Mouse (Mus musculus) liver, embryonic 15.5 days (tissue): Measurements from ENCODE around the gene Pcgf6. TPM values are rescaled to one million over a fixed set of nuclear protein-coding genes. Genes with fewer than 3 reads are reported as not detected.

Experiments
- ATAC-seq: fragments of 200-750 bp; cut with Nextera tagmentation; 2 replicates; pipeline ENCODE4 v1.8.0; 2017; ENCODE audit warnings: moderate number of reproducible peaks, mild to moderate bottlenecking, moderate library complexity; ENCODE audit not compliant: insufficient read depth
- H3K27ac ChIP-seq: fragments of 300-500 bp; sonication (generic); replicated peaks from 2 replicates; pipeline ENCODE4 v1.5.1; 2015; ENCODE audit warnings: mild to moderate bottlenecking, inconsistent platforms
- H3K27me3 ChIP-seq: fragments of 300-500 bp; sonication (generic); 2 replicates; pipeline ENCODE4 v1.6.1; 2015; ENCODE audit warnings: mild to moderate bottlenecking, inconsistent platforms
- H3K36me3 ChIP-seq: fragments of 300-500 bp; sonication (generic); replicated peaks from 2 replicates; pipeline ENCODE4 v1.6.1; 2015; ENCODE audit warnings: moderate library complexity, mild to moderate bottlenecking, inconsistent platforms
- H3K4me1 ChIP-seq: fragments of 300-500 bp; sonication (generic); replicated peaks from 2 replicates; pipeline ENCODE4 v1.6.1; 2015; ENCODE audit warnings: inconsistent platforms
- H3K4me2 ChIP-seq: fragments of 300-500 bp; sonication (generic); 2 replicates; pipeline ENCODE4 v1.6.1; 2015; ENCODE audit warnings: moderate library complexity, mild to moderate bottlenecking, inconsistent platforms
- H3K4me3 ChIP-seq: fragments of 300-500 bp; sonication (generic); replicated peaks from 2 replicates; pipeline ENCODE4 v1.5.1; 2015; ENCODE audit warnings: mild to moderate bottlenecking, inconsistent platforms
- H3K9ac ChIP-seq: fragments of 300-500 bp; sonication (generic); 2 replicates; pipeline ENCODE4 v1.6.1; 2015; ENCODE audit warnings: moderate library complexity, mild to moderate bottlenecking, inconsistent platforms
- H3K9me3 ChIP-seq: fragments of 300-500 bp; sonication (generic); replicated peaks from 2 replicates; pipeline ENCODE4 v1.6.1; 2016; ENCODE audit warnings: inconsistent platforms
- WGBS: fragments of 180-500 bp; shearing (Covaris S2); methylation state at CpG from one replicate; pipeline ENCODE4 v1.1.7; 2015; ENCODE audit warnings: mixed read lengths; ENCODE audit not compliant: insufficient replicate concordance; 5-methylcytosine and 5-hydroxymethylcytosine counted together
- polyA plus RNA-seq: library from polyadenylated mRNA; unstranded; fragments of >200 nt; fragmentation: Nextera tagmentation; extraction: Ambion mirVana; gene quantifications from 2 replicates; pipeline ENCODE4 v1.2.1, GENCODE M21; 2015

The Pcgf6 gene
- 6.5 and 7.3 TPM in 2 replicates for polyA plus RNA-seq

DNA sequence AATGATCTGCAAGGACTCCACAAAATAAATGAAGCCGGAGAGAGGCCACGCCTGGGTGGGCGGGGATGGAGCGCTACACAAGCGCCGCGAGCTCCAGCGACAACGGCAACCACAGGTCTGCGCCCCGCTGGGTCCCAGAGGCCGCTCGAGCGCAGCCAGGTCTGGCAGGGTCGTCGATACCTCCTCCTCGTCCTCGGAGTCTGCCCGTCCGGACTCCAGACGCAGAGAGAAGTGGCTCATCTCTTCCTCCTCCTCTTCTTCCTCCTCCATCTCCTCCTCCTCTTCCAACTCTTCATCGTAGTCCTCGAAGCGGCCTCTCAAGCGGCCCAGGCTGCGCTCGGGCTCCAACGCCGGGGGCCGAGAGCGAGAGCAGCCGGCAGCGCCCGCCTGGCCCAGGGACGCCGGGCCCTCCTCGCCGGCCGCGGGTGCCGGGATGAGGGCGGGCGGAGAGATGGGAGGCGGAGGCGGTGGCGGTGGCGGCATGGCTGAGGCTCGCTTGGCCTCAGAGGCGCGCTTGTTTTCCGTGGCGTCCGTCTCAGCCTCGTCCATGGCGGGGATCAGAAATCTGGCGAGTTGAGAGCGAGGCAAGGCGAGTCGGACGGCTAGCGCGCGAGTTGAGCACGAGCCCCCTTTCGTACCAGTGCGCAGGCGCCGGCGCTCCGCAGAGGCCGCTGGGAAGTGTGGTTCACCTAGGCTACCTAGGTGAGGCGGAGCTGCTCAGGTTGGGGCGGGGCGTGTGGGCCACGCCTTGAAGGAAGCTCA is at the start of gene Pcgf6:
TSS of gene Pcgf6 (minus strand) at position 636 of the 762 bp plus-strand sequence.
- peak within 1 kb of the TSS; percentile 85 for H3K27ac ChIP-seq
- WGBS = under 1% methylated on average over 75 of the region's 75 CpGs
- peak; percentile 82 for ATAC-seq
- peak within 1 kb of the TSS; percentile 98 for H3K4me2 ChIP-seq
- no peaks in the 10 kb centered on the region for H3K9me3 ChIP-seq
- no peaks in the 10 kb centered on the region for H3K27me3 ChIP-seq
- peaks cover 23% of the 10 kb centered on the region for H3K4me1 ChIP-seq
- H3K4me3 ChIP-seq = peak within 1 kb of the TSS; percentile 87
- H3K36me3 ChIP-seq = peaks cover 7% of the 10 kb centered on the region
- H3K9ac ChIP-seq = peak within 1 kb of the TSS; percentile 78

DNA sequence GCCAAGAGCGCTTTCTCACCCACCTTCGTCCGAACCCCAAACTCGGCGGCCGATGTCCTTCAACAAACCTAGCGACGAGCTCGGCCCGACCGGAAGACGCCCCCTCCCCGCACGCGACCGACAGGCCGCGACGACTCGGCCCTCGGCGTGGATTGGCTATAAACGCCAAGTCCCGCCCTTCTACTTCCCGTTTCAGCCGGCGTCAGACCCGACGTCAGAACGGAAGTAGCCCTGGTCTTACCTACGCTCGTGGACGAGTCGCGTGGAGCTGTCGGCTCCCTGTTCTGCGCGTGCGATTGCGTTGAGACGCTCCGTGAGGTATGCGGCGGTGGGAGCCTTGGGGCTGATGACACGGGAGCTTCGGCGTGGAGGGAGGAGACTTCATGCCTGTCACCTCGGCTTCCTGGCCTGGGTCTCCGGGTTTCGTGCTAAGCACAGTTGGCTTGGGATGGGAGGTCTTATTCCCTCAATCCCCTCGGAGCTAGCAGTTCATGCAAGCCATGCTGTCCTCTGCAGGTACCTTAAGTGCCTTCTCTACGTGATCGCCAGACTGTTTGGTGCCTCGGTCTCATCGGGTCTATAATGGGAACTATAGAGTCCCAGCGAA is 39.9 kb upstream of the Pcgf6 start, which contains the start of the genes Usmg5 and Pdcd11:
TSS of gene Usmg5 (minus strand) at position 98 of the 607 bp plus-strand sequence.
TSS of gene Pdcd11 (plus strand) at position 219 of the 607 bp plus-strand sequence.
- WGBS = under 1% methylated on average over 56 of the region's 56 CpGs
- Histone ChIP-seq H3K4me2 (peak within 1 kb of the TSS; percentile 90), H3K9ac (peak within 1 kb of the TSS; percentile 97), H3K36me3 (peaks cover 37% of the 10 kb centered on the region), H3K27me3 (no peaks in the 10 kb centered on the region), H3K9me3 (no peaks in the 10 kb centered on the region), H3K4me1 (peaks cover 34% of the 10 kb centered on the region), H3K27ac (peak within 1 kb of the TSS; percentile 79), H3K4me3 (peak within 1 kb of the TSS; percentile 91)
- peak; percentile 96 for ATAC-seq

DNA sequence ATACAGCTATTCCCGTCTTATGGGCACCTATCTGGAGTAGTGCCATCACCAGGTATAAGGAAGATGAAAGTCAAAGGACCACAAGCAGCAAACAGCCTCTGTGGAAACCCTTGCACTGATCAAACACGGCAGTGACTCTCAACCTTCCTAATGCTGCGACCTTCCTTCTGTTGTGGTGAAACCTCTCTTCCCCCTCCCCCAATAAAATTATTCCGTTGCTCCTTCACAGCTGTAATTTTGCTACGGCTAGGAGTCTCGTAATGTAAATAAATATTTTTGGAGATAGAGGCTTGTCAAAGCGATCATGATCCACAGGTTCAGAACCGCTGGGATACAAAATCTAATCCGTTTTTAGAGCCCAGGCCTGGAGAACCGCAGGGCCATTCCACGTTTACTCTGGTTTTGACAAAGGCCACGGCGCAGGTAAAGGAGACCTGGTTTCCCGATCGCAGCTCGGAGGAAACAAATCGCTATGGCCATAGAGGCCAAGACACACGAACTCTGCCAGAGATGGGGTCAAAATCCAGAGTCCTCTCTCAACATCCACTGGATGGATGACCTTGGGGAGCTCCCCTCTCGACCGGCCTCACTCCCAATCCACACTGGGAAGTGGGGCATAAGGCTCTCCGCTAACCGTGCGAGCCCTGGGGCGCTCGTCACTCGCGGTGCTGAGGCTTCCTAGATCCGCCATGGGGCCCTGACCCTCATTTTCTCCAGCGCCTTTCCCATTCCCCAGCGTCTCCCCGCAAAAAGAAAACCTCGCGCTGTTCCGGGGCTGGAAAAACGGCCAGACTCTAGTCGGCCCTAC is 39.2 kb upstream of the Pcgf6 start:
- peak; percentile 64 for ATAC-seq
- Histone ChIP-seq H3K27ac (peak overlapping the region; percentile 79), H3K27me3 (no peaks in the 10 kb centered on the region), H3K9ac (peak overlapping the region; percentile 97), H3K9me3 (no peaks in the 10 kb centered on the region), H3K36me3 (peaks cover 37% of the 10 kb centered on the region), H3K4me3 (peak overlapping the region; percentile 91), H3K4me1 (peaks cover 34% of the 10 kb centered on the region), H3K4me2 (peak overlapping the region; percentile 90)
- WGBS = under 1% methylated on average over 36 of the region's 36 CpGs

DNA sequence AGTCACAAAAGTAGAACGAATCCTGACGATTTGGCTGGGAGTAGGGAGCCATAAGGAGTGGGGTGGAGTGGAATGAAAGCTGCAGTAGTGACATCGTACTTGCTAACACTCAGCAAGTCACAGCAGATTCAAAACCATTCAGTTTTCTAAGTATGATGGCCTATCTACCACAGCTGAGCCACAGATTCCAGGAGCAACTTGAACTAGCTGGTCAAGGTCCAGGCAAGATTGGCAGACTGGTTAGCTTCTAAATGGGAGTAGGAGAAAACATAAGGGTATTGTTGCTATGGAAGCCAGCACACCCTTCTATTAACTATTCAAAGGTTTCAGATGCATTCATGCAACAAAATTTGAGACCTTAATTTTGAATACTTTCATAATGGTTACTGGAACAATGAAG is 37.5 kb upstream of the Pcgf6 start:
- Histone ChIP-seq H3K27ac (no peak overlapping the region), H3K36me3 (peaks cover 41% of the 10 kb centered on the region)

DNA sequence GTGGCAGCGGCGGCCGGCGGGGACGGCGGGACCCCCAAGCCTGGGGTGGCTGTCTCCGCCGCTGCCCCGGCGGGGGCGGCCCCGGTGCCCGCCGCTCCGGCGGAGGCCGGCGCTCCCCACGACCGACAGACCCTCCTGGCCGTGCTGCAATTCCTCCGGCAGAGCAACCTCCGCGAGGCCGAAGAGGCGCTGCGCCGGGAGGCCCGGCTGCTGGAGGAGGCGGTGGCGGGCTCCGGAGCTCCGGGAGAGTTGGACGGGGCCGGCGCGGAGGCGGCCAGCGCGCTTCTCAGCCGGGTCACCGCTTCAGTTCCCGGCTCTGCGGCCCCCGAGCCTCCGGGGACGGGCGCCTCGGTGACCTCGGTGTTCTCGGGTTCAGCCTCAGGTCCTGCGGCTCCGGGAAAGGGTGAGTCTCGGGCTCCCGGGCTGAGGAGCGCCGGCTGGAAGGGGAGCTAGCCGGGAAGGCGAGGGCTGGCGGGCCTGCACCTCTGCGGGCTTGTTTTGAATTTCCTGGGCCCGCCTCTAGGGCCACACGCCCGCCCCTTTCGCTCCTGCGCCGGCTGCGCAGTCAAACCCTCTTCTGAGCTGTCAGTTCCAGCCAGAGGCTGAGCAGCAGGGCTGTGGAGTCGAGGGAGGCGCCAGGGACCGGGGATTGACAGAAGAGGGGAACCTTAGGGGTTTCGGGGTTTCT is 17.4 kb upstream of the Pcgf6 start:
- H3K4me2 ChIP-seq = peak overlapping the region; percentile 83
- no peaks in the 10 kb centered on the region for H3K27me3 ChIP-seq
- no peaks in the 10 kb centered on the region for H3K9me3 ChIP-seq
- H3K4me1 ChIP-seq = peaks cover 24% of the 10 kb centered on the region
- H3K27ac ChIP-seq = peak overlapping the region; percentile 97
- H3K9ac ChIP-seq = peak overlapping the region; percentile 99
- ATAC-seq = peak; percentile 93
- H3K36me3 ChIP-seq = peaks cover 25% of the 10 kb centered on the region
- peak overlapping the region; percentile 99 for H3K4me3 ChIP-seq
- under 1% methylated on average over 72 of the region's 72 CpGs for WGBS

More for the DNA sequence above, 37.5 kb upstream of the Pcgf6 start:
- Histone ChIP-seq H3K4me1 (peaks cover 34% of the 10 kb centered on the region), H3K9me3 (no peaks in the 10 kb centered on the region), H3K9ac (no peak overlapping the region), H3K27me3 (no peaks in the 10 kb centered on the region), H3K4me2 (0 out of 2 replicates have a peak overlapping the region, but pooled peaks have one; percentile 90), H3K4me3 (no peak overlapping the region)
- 78% methylated on average over 3 of the region's 3 CpGs for WGBS
- ATAC-seq = no peak

DNA sequence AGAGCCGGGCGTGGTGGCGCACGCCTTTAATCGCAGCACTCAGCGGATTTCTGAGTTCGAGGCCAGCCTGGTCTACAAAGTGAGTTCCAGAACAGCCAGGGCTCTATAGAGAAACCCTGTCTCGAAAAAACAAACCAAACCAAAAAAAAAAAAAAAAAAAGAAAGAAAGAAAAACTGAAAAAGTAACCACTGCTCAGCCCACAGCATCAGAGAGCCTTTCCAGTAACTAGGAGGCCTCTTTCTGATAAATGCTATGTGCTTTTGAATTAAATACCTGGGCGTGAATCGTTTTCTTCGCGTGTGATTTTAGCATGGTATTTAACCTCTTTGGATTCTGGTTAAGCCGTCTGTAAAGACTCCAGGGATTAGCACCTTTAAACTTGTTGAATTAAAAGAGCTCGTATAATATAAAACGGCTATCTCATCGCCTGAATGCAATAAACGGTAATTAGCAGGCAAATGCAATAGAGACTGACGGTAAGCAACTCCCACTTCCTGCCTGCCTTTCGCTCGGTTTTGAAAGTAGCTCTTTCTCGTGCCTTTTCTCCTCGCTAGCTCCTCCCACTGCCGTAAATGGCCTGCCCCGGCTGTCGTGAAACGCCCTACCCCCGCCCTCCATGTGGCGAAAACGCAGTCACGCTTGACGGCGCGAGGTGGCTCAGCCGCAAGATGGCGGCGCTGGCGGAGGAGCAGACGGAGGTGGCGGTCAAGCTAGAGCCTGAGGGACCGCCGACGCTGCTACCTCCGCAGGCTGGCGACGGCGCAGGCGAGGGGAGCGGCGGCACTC is 16.6 kb upstream of the Pcgf6 start, which contains the start of gene Taf5:
TSS of gene Taf5 (plus strand) at position 651 of the 787 bp plus-strand sequence.
- Histone ChIP-seq H3K4me1 (peaks cover 24% of the 10 kb centered on the region), H3K27me3 (no peaks in the 10 kb centered on the region), H3K36me3 (peaks cover 18% of the 10 kb centered on the region), H3K9me3 (no peaks in the 10 kb centered on the region), H3K27ac (peak within 1 kb of the TSS; percentile 97), H3K4me3 (peak within 1 kb of the TSS; percentile 99), H3K9ac (peak within 1 kb of the TSS; percentile 99), H3K4me2 (peak within 1 kb of the TSS; percentile 83)
- WGBS = 8% methylated on average over 49 of the region's 49 CpGs
- peak; percentile 59 for ATAC-seq

DNA sequence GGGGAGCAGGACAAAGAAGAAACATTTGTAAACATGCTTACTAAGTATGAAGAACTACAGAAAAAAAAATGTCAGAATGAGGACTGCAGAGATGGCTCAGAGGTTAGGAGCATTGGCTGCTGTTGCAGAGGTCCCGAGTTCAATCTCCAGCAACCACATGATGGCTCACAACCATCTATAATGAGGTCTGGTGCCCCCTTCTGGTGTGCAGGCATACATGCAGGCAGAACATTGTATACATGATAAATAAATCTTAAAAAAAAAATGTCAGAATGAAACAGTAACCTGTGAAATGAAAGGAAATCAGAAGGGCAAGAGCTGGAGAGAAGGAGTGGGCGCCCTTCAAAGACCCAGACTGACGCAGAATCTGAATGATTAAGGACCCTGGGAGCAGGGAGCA is 15.2 kb upstream of the Pcgf6 start:
- peaks cover 24% of the 10 kb centered on the region for H3K4me1 ChIP-seq
- WGBS = 65% methylated on average over 3 of the region's 3 CpGs
- ATAC-seq = no peak
- H3K4me3 ChIP-seq = no peak overlapping the region
- H3K9ac ChIP-seq = no peak overlapping the region
- peaks cover 3% of the 10 kb centered on the region for H3K36me3 ChIP-seq
- H3K9me3 ChIP-seq = no peaks in the 10 kb centered on the region
- no peak overlapping the region for H3K4me2 ChIP-seq
- H3K27ac ChIP-seq = no peak overlapping the region
- H3K27me3 ChIP-seq = no peaks in the 10 kb centered on the region

DNA sequence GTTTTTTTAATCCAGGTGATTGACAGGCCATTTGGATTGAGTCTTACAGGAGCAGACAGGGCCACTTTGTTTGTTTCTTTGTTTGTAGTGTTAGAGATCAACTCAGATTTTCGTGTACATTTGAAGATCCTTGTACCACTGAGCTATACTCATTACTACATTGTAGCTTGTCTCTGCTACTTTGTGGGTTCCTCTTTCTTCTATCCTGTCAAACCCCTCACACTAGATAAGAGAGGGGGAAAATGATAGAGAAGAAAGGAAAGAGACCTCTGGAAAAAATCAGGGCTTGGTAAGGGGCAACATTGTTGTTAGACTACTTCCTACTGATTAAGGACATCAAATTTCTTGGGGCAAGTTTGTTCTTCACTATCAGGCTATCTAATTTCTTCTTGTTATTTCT is 7.0 kb upstream of the Pcgf6 start:
- no peak overlapping the region for H3K9ac ChIP-seq
- H3K27ac ChIP-seq = no peak overlapping the region
- no peaks in the 10 kb centered on the region; the same call in 1 of the 2 replicates for H3K4me1 ChIP-seq
- no peaks in the 10 kb centered on the region for H3K9me3 ChIP-seq
- no peak overlapping the region for H3K4me3 ChIP-seq
- no peaks in the 10 kb centered on the region for H3K27me3 ChIP-seq
- H3K36me3 ChIP-seq = no peaks in the 10 kb centered on the region
- no peak overlapping the region for H3K4me2 ChIP-seq
- WGBS = 49% methylated on average over 1 of the region's 1 CpGs
- no peak for ATAC-seq

DNA sequence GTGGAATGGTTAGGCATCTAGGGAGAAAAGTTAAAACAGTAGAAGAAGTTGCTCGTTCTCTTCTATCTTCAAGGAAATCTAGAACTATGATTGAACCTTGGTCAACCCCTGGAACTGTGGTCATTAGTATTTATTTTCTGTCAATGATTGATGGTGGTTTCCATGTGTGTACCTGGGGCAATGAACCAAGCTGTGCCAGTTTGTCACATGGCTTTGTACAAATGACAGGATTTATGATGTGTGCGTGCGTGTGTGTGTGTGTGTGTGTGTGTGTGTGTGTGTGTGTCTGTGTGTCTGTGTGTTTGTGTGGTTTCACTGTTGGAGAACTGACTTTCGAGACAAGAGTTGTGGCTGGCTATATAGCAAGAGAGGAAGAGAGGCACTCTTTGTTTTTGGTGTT is 2.8 kb upstream of the Pcgf6 start:
- H3K9ac ChIP-seq = no peak overlapping the region
- no peak for ATAC-seq
- 50% methylated on average over 4 of the region's 4 CpGs for WGBS
- H3K36me3 ChIP-seq = no peaks in the 10 kb centered on the region
- H3K27me3 ChIP-seq = no peaks in the 10 kb centered on the region
- H3K27ac ChIP-seq = no peak overlapping the region
- H3K4me3 ChIP-seq = no peak overlapping the region
- no peaks in the 10 kb centered on the region for H3K9me3 ChIP-seq
- H3K4me1 ChIP-seq = peaks cover 23% of the 10 kb centered on the region
- H3K4me2 ChIP-seq = no peak overlapping the region

DNA sequence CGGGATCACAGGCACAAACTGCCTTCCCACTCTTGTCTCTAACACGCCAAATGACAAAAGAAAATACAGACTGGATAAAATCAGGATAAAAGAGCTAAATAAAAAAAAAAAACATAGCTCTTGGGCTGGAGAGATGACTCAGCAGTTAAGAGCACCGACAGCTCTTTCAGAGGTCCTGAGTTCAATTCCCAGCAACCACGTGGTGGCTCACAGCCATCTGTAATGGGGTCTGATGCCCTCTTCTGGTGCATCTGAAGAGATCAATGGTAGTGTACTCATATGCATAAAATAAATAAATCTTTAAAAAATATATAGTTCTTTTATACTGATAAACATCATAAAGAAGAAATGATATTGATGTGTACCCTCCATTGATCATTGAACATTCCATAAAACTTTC is 2.2 kb upstream of the Pcgf6 start:
- no peak overlapping the region for H3K4me3 ChIP-seq
- no peak overlapping the region for H3K27ac ChIP-seq
- H3K36me3 ChIP-seq = no peaks in the 10 kb centered on the region; the same call in 1 of the 2 replicates
- H3K9ac ChIP-seq = no peak overlapping the region
- no peak overlapping the region for H3K4me2 ChIP-seq
- peaks cover 23% of the 10 kb centered on the region for H3K4me1 ChIP-seq
- WGBS = 53% methylated on average over 4 of the region's 4 CpGs
- no peaks in the 10 kb centered on the region for H3K27me3 ChIP-seq
- H3K9me3 ChIP-seq = no peaks in the 10 kb centered on the region
- no peak for ATAC-seq
